Mouse (Mus musculus) CH12.LX (cell line): ENCODE data around the gene Cacna2d1.

ENCODE experiments used
- EP300 ChIP-seq: IDR thresholded peaks from 2 replicates; pipeline ENCODE4 v1.6.1; 2011; ENCODE audit warnings: low read length, improper control_type of control experiment
- KAT2A ChIP-seq: IDR thresholded peaks from 2 replicates; pipeline ENCODE4 v1.6.1; 2012; ENCODE audit warnings: low read length, improper control_type of control experiment, inconsistent platforms; ENCODE audit not compliant: insufficient replicate concordance

DNA sequence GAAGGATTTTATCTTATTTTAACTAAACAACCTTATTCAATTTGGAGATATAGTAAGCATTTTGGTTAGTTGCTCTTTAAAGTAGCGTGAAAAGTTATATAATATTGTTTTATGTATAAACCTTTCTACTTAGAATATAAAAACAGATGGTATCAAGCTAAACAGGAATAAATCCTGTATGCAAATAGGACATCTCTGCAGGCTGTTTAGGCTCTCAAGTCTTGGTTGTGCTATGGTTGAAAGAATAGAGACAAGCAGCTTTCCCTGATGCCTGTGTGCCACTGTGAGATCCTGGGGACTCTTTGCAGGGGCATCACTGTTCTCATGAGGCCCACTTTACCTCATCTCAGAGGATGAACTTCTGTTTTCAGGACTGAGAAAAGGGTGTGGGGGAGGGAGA is 179.4 kb downstream of the Cacna2d1 start:
- no peak for TF ChIP-seq EP300
- TF ChIP-seq KAT2A, result no peak
